Mouse (Mus musculus) kidney, embryonic 16.5 days (tissue): ENCODE data around the gene Gphb5. TPM values are rescaled to one million over a fixed set of nuclear protein-coding genes. Genes with fewer than 3 reads are reported as not detected.

ENCODE experiments used
- polyA plus RNA-seq: library from polyadenylated mRNA; unstranded; fragments of >200 nt; fragmentation: Nextera tagmentation; extraction: Ambion mirVana; gene quantifications from 2 replicates; pipeline ENCODE4 v1.2.1, GENCODE M21; 2015

Gphb5 gene
- polyA plus RNA-seq, 1 experiment from 2014 or later, result not detected

Other genes starting within 250 kb of the Gphb5 start
- 0.51 and 0.54 TPM in 2 replicates for gene Kcnh5, start 239.4 kb downstream of the Gphb5 start, polyA plus RNA-seq
- gene Rhoj, start 108.5 kb downstream of the Gphb5 start, polyA plus RNA-seq, result 57.3 and 58.3 TPM in 2 replicates
- 10.1 and 11.8 TPM in 2 replicates for gene Ppp2r5e, start 179.5 kb upstream of the Gphb5 start, polyA plus RNA-seq